Mouse (Mus musculus) heart, embryonic 13.5 days (tissue): ENCODE data around the gene Lipt1. TPM values are rescaled to one million over a fixed set of nuclear protein-coding genes. Genes with fewer than 3 reads are reported as not detected.

ENCODE experiments used
- ATAC-seq: fragments of 200-750 bp; cut with Nextera tagmentation; 2 replicates; pipeline ENCODE4 v1.8.0; 2017; ENCODE audit warnings: moderate TSS enrichment; ENCODE audit not compliant: insufficient number of reproducible peaks, low FRiP score, low TSS enrichment; ENCODE audit errors: extremely low read depth
- H3K27ac ChIP-seq: fragments of 300-500 bp; sonication (generic); replicated peaks from 2 replicates; pipeline ENCODE4 v1.5.1; 2015; ENCODE audit warnings: moderate library complexity, mild to moderate bottlenecking, inconsistent platforms
- H3K27me3 ChIP-seq: fragments of 300-500 bp; sonication (generic); replicated peaks from 2 replicates; pipeline ENCODE4 v1.6.1; 2015; ENCODE audit warnings: mild to moderate bottlenecking, inconsistent platforms
- H3K36me3 ChIP-seq: fragments of 300-500 bp; sonication (generic); 2 replicates; pipeline ENCODE4 v1.6.1; 2015; ENCODE audit warnings: mild to moderate bottlenecking, inconsistent platforms
- H3K4me1 ChIP-seq: fragments of 300-500 bp; sonication (generic); 2 replicates; pipeline ENCODE4 v1.6.1; 2015; ENCODE audit warnings: inconsistent platforms
- H3K4me2 ChIP-seq: fragments of 300-500 bp; sonication (generic); 2 replicates; pipeline ENCODE4 v1.6.1; 2015; ENCODE audit warnings: inconsistent platforms, mild to moderate bottlenecking, moderate library complexity
- H3K4me3 ChIP-seq: fragments of 300-500 bp; sonication (generic); 2 replicates; pipeline ENCODE4 v1.5.1; 2015; ENCODE audit warnings: moderate library complexity, mild to moderate bottlenecking, inconsistent platforms
- H3K9ac ChIP-seq: fragments of 300-500 bp; sonication (generic); 2 replicates; pipeline ENCODE4 v1.6.1; 2015; ENCODE audit warnings: inconsistent platforms, mild to moderate bottlenecking, moderate library complexity
- H3K9me3 ChIP-seq: fragments of 300-500 bp; sonication (generic); 2 replicates; pipeline ENCODE4 v1.6.1; 2016; ENCODE audit warnings: inconsistent platforms
- WGBS: fragments of 180-500 bp; shearing (Covaris S2); methylation state at CpG from one replicate; pipeline ENCODE4 v1.1.7; 2015; ENCODE audit warnings: mixed read lengths; 5-methylcytosine and 5-hydroxymethylcytosine counted together
- polyA plus RNA-seq: library from polyadenylated mRNA; unstranded; fragments of >200 nt; fragmentation: Nextera tagmentation; extraction: Ambion mirVana; gene quantifications from 2 replicates; pipeline ENCODE4 v1.2.1, GENCODE M21; 2015

Gene Lipt1
- polyA plus RNA-seq, 1 experiment from 2014 or later = 8.2 TPM

DNA sequence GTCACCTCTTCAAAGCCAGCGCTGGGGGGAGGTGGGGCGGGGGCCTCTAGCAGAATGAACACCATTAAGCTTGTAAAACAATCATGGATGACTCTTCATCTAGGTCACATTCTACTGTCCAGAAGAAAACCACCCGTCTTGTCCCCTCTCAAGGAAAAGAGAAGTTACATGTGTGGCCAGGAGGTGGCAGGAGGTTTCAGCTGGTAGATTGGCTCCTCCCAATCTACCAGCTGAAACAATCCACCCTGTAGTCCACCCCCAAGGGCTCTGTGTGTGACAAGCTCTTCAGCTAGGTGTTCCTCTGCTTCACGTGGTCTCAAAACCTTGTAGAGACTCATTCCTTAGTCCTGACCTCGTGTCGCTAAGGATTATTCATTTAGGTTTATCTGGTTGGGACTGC lies 31.6 kb downstream of the Lipt1 start:
- Histone ChIP-seq H3K27me3 (no peaks in the 10 kb centered on the region), H3K9me3 (no peaks in the 10 kb centered on the region), H3K4me1 (peaks cover 7% of the 10 kb centered on the region), H3K27ac (no peak overlapping the region), H3K36me3 (peaks cover 22% of the 10 kb centered on the region), H3K4me3 (no peak overlapping the region), H3K4me2 (no peak overlapping the region), H3K9ac (no peak overlapping the region)
- 27% methylated on average over 6 of the region's 6 CpGs for WGBS
- ATAC-seq = no peak

DNA sequence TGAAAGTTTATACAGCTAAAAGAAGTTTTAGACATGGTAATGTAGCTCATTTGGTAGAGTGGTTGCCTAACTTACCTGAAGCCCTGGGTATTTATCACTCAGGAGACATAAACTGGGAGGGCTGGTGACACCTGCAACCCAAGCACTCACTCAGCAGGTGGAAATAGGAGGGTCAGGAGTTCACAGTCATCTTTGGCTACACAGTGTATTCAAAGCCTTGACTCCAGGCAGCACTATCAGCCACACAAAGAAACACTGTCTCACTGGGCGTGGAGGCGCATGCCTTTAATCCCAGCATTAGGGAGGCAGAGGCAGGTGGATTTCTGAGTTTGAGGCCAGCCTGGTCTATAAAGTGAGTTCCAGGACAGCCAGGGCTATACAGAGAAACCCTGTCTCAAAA lies 41.2 kb downstream of the Lipt1 start:
- no peak for ATAC-seq
- peaks cover 3% of the 10 kb centered on the region; the same call in 1 of the 2 replicates for H3K4me1 ChIP-seq

DNA sequence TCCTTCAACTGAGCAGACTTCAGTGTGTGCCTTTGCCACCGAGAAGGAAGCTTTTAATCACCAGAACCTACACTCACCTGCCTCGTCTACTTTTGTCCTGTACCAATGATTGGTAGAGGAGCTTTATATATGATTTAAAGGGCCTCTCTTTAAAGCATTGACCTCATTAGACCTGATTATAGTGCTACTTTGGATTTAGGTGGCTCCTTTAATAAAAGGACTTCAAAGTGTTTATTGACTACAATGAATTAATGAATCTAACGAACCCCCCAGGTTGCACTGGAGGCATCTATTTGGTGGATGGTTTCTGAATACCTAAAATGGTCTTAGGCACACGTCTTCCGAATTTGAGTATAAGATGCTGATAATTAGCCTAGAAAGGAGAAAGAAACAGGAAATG lies 44.9 kb downstream of the Lipt1 start, which contains the start of gene Lyg2:
Gene Lyg2 (minus strand): TSS at position 101 of the 400 bp plus-strand sequence.
- Histone ChIP-seq H3K9ac (no peak within 1 kb of the TSS), H3K27ac (no peak within 1 kb of the TSS), H3K27me3 (peaks cover 4% of the 10 kb centered on the region; the same call in 1 of the 2 replicates), H3K4me2 (no peak within 1 kb of the TSS), H3K9me3 (no peaks in the 10 kb centered on the region), H3K36me3 (no peaks in the 10 kb centered on the region), H3K4me3 (no peak within 1 kb of the TSS), H3K4me1 (peaks cover 5% of the 10 kb centered on the region; the same call in 1 of the 2 replicates)
- ATAC-seq = no peak
- WGBS = 63% methylated on average over 5 of the region's 5 CpGs

More for the DNA sequence above, 41.2 kb downstream of the Lipt1 start:
- H3K36me3 ChIP-seq = no peaks in the 10 kb centered on the region
- no peak overlapping the region for H3K4me2 ChIP-seq
- no peak overlapping the region for H3K9ac ChIP-seq
- H3K27me3 ChIP-seq = peaks cover 9% of the 10 kb centered on the region; the same call in 1 of the 2 replicates
- H3K27ac ChIP-seq = no peak overlapping the region
- 66% methylated on average over 2 of the region's 2 CpGs for WGBS
- H3K4me3 ChIP-seq = no peak overlapping the region
- no peaks in the 10 kb centered on the region for H3K9me3 ChIP-seq

DNA sequence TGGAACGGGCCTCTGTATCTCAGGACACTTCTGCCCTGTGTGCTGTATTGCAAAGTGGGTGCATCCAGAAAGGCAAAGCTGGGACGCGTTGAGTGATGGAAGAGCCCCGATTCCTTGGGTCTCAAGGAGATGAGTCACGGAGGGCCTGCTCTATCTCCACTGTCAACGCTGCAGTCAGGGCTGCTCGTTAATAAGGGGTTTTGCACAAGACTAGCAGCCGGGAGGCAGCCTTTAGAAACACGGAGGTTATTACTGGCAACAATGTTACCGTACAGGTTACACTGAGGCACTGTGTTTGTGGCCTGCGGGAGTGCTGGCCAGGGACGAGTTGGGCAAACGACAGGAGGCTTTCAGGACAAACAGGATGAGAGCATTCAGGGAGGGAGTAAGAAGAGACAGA lies 46.1 kb downstream of the Lipt1 start:
- H3K4me3 ChIP-seq = no peak overlapping the region

DNA sequence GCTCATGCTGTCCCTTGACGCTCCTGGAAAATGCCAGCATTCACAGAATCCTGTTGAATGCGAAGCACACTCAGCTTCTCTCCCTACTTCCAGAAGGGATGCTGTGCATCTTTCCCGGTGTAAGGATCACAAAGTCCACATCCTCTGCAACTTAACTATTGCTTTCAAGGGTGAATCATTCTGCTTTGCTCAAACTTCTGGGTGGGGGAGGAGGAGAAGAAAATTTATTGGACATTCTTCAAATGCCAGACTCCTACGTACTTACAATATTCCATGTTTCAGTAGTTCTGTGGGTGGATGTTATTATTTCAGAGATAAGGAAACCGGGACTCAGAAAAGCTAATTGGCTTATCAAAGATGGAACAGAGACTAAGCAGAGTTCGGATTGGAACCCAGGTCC lies 46.6 kb downstream of the Lipt1 start:
- Histone ChIP-seq H3K36me3 (no peaks in the 10 kb centered on the region), H3K4me2 (no peak overlapping the region; the same call in 1 of the 2 replicates)
- 46% methylated on average over 6 of the region's 6 CpGs for WGBS

More for the DNA sequence above, 46.1 kb downstream of the Lipt1 start:
- no peak for ATAC-seq
- Histone ChIP-seq H3K27me3 (peaks cover 4% of the 10 kb centered on the region; the same call in 1 of the 2 replicates), H3K9ac (no peak overlapping the region), H3K4me2 (peak overlapping the region; percentile 12; the same call in 1 of the 2 replicates), H3K36me3 (no peaks in the 10 kb centered on the region), H3K4me1 (peaks cover 5% of the 10 kb centered on the region; the same call in 1 of the 2 replicates), H3K27ac (no peak overlapping the region), H3K9me3 (no peaks in the 10 kb centered on the region)
- 35% methylated on average over 13 of the region's 13 CpGs for WGBS

DNA sequence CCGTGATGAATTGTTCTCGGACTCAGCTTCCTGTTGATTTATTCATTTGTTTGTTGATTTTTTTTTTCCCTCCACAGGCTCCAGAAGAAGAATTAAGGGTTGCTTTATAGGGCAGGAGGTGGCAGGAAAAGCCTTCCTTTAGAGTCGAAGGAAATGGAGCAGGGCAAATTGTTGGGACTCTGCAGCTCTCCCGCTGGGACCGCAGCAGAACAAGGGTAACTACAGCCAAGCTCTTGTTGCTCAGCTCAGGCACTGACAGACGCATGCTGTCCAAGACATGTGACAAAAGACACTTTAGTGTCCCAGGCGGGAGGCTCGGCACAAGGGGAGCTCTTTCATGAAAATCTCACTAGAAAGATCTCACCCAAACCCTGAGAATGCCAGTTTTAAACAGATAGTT lies 51.0 kb downstream of the Lipt1 start:
- no peaks in the 10 kb centered on the region for H3K27me3 ChIP-seq
- no peaks in the 10 kb centered on the region for H3K9me3 ChIP-seq
- H3K4me3 ChIP-seq = no peak overlapping the region
- peaks cover 4% of the 10 kb centered on the region; the same call in 1 of the 2 replicates for H3K4me1 ChIP-seq
- no peak overlapping the region for H3K9ac ChIP-seq
- H3K4me2 ChIP-seq = no peak overlapping the region
- H3K36me3 ChIP-seq = no peaks in the 10 kb centered on the region
- no peak overlapping the region for H3K27ac ChIP-seq
- no peak for ATAC-seq
- WGBS = 41% methylated on average over 8 of the region's 8 CpGs

More for the DNA sequence above, 46.6 kb downstream of the Lipt1 start:
- Histone ChIP-seq H3K27me3 (peaks cover 4% of the 10 kb centered on the region; the same call in 1 of the 2 replicates), H3K27ac (no peak overlapping the region), H3K9ac (no peak overlapping the region), H3K9me3 (no peaks in the 10 kb centered on the region), H3K4me1 (peaks cover 5% of the 10 kb centered on the region; the same call in 1 of the 2 replicates), H3K4me3 (no peak overlapping the region)
- no peak for ATAC-seq

Other genes starting within 250 kb of the Lipt1 start
- gene 2010300C02Rik, start 151.7 kb upstream of the Lipt1 start, polyA plus RNA-seq = 3.9 and 4.6 TPM in 2 replicates
- 3.6 and 3.8 TPM in 2 replicates for gene Tsga10, start 5.3 kb upstream of the Lipt1 start, polyA plus RNA-seq
- gene Mitd1, start 18.7 kb downstream of the Lipt1 start, polyA plus RNA-seq = 9.8 and 11.5 TPM in 2 replicates
- 267 and 281 TPM in 2 replicates for gene Mrpl30, start 18.7 kb downstream of the Lipt1 start, polyA plus RNA-seq
- not detected in 2 replicates for gene Lyg2, start 44.8 kb downstream of the Lipt1 start, polyA plus RNA-seq
- not detected in 2 replicates for gene Lyg1, start 86.0 kb downstream of the Lipt1 start, polyA plus RNA-seq
- 107 and 115 TPM in 2 replicates for gene Txndc9, start 126.2 kb downstream of the Lipt1 start, polyA plus RNA-seq
- 18.0 and 19.6 TPM in 2 replicates for gene Eif5b, start 126.3 kb downstream of the Lipt1 start, polyA plus RNA-seq